Mouse (Mus musculus) thymus, postnatal 14 days (tissue): Measurements from ENCODE around the gene Sytl1.

Experiments
- DNase-seq: peaks from one replicate; pipeline ENCODE4 v3.0.0; 2021

The Sytl1 gene

GRCm38 (mm10) chr4:133210023-133210787 lies 52.7 kb downstream of the Sytl1 start:
- DNase-seq: no peak

- DNase-seq: peak; percentile 69
Measured at GRCm38 (mm10) chr4:133209366-133209765, 53.5 kb downstream of the Sytl1 start.

- no peak for DNase-seq
Measured at GRCm38 (mm10) chr4:133204379-133204778, 58.5 kb downstream of the Sytl1 start.

GRCm38 (mm10) chr4:133203591-133203990 lies 59.3 kb downstream of the Sytl1 start:
- DNase-seq: no peak
